Mouse (Mus musculus) midbrain, embryonic 16.5 days (tissue): Measurements from ENCODE around the gene Fubp1. TPM values are rescaled to one million over a fixed set of nuclear protein-coding genes. Genes with fewer than 3 reads are reported as not detected.

ENCODE experiments used
- ATAC-seq: fragments of 200-750 bp; cut with Nextera tagmentation; 2 replicates; pipeline ENCODE4 v1.8.0; 2017; ENCODE audit warnings: moderate TSS enrichment
- H3K27ac ChIP-seq: fragments of 300-500 bp; sonication (generic); 2 replicates; pipeline ENCODE4 v1.5.1; 2014; ENCODE audit warnings: mild to moderate bottlenecking, low read length, mixed read lengths
- H3K27me3 ChIP-seq: fragments of 300-500 bp; sonication (generic); 2 replicates; pipeline ENCODE4 v1.6.1; 2014; ENCODE audit warnings: low read depth, low read length, mixed read lengths; ENCODE audit not compliant: control insufficient read depth, insufficient read depth
- H3K36me3 ChIP-seq: fragments of 300-500 bp; sonication (generic); 2 replicates; pipeline ENCODE4 v1.6.1; 2014; ENCODE audit warnings: mild to moderate bottlenecking, low read length, moderate library complexity, mixed read lengths; ENCODE audit not compliant: control insufficient read depth, insufficient read depth
- H3K4me1 ChIP-seq: fragments of 300-500 bp; sonication (generic); 2 replicates; pipeline ENCODE4 v1.6.1; 2014; ENCODE audit warnings: mild to moderate bottlenecking, low read length, mixed read lengths; ENCODE audit not compliant: control insufficient read depth, insufficient read depth
- H3K4me2 ChIP-seq: fragments of 300-500 bp; sonication (generic); 2 replicates; pipeline ENCODE4 v1.6.1; 2014; ENCODE audit warnings: mild to moderate bottlenecking, low read length, mixed read lengths
- H3K4me3 ChIP-seq: fragments of 300-500 bp; sonication (generic); 2 replicates; pipeline ENCODE4 v1.5.1; 2014; ENCODE audit warnings: low read depth, mild to moderate bottlenecking, low read length, moderate library complexity, mixed read lengths
- H3K9ac ChIP-seq: fragments of 300-500 bp; sonication (generic); 2 replicates; pipeline ENCODE4 v1.6.1; 2014; ENCODE audit warnings: low read depth, low read length, mixed read lengths
- H3K9me3 ChIP-seq: fragments of 300-500 bp; sonication (generic); replicated peaks from 2 replicates; pipeline ENCODE4 v1.6.1; 2014; ENCODE audit warnings: mild to moderate bottlenecking, low read length, mixed read lengths; ENCODE audit not compliant: control insufficient read depth, poor library complexity, severe bottlenecking
- WGBS: fragments of 180-500 bp; shearing (Covaris S2); extraction: QIAGEN DNeasy Blood & Tissue Kit; methylation state at CpG from one replicate; pipeline ENCODE4 v1.1.7; 2014; 5-methylcytosine and 5-hydroxymethylcytosine counted together
- polyA plus RNA-seq: library from polyadenylated mRNA; unstranded; fragments of >200 nt; fragmentation: Nextera tagmentation; extraction: Ambion mirVana; gene quantifications from 2 replicates; pipeline ENCODE4 v1.2.1, GENCODE M21; 2015

Gene Fubp1
- polyA plus RNA-seq, 1 experiment from 2014 or later, result 191 TPM

- Histone ChIP-seq H3K9me3 (no peaks in the 10 kb centered on the region), H3K4me2 (peak overlapping the region; percentile 74), H3K9ac (peak overlapping the region; percentile 94), H3K4me1 (peaks cover 27% of the 10 kb centered on the region), H3K36me3 (peaks cover 3% of the 10 kb centered on the region; the same call in 1 of the 2 replicates), H3K27ac (peak overlapping the region; percentile 99), H3K4me3 (peak overlapping the region; percentile 79), H3K27me3 (no peaks in the 10 kb centered on the region)
- 0% methylated on average over 62 of the region's 68 CpGs for WGBS
- peak; percentile 73 for ATAC-seq
Measured at GRCm38 (mm10) chr3:152210728-152211391, 638 bp downstream of the Fubp1 start.

- H3K4me3 ChIP-seq, result peak overlapping the region; percentile 79
- peak overlapping the region; percentile 99; the same call in 1 of the 2 replicates for H3K27ac ChIP-seq
- H3K36me3 ChIP-seq, result peaks cover 5% of the 10 kb centered on the region; the same call in 1 of the 2 replicates
- no peaks in the 10 kb centered on the region for H3K27me3 ChIP-seq
- peaks cover 27% of the 10 kb centered on the region for H3K4me1 ChIP-seq
- peak overlapping the region; percentile 74 for H3K4me2 ChIP-seq
- H3K9me3 ChIP-seq, result no peaks in the 10 kb centered on the region
- no peak for ATAC-seq
- 31% methylated on average over 7 of the region's 7 CpGs for WGBS
- H3K9ac ChIP-seq, result peak overlapping the region; percentile 94
Measured at GRCm38 (mm10) chr3:152211731-152212279, 1.6 kb downstream of the Fubp1 start.

GRCm38 (mm10) chr3:152213416-152213815 lies 3.2 kb downstream of the Fubp1 start:
- Histone ChIP-seq H3K9ac (no peak overlapping the region), H3K4me1 (peaks cover 25% of the 10 kb centered on the region), H3K4me2 (peak overlapping the region; percentile 74), H3K4me3 (no peak overlapping the region; the same call in 1 of the 2 replicates), H3K9me3 (no peaks in the 10 kb centered on the region), H3K27me3 (no peaks in the 10 kb centered on the region), H3K27ac (no peak overlapping the region), H3K36me3 (peaks cover 10% of the 10 kb centered on the region)
- ATAC-seq, result no peak
- WGBS, result 44% methylated on average over 3 of the region's 3 CpGs

- H3K27me3 ChIP-seq, result no peaks in the 10 kb centered on the region
- ATAC-seq, result no peak
- H3K27ac ChIP-seq, result no peak overlapping the region
- no peaks in the 10 kb centered on the region for H3K9me3 ChIP-seq
- no peaks in the 10 kb centered on the region for H3K4me1 ChIP-seq
- no peak overlapping the region for H3K4me2 ChIP-seq
- H3K4me3 ChIP-seq, result no peak overlapping the region
- peaks cover 59% of the 10 kb centered on the region for H3K36me3 ChIP-seq
- H3K9ac ChIP-seq, result no peak overlapping the region
Measured at GRCm38 (mm10) chr3:152224918-152225317, 14.7 kb downstream of the Fubp1 start.

- WGBS, result 94% methylated on average over 7 of the region's 7 CpGs
- no peaks in the 10 kb centered on the region for H3K27me3 ChIP-seq
- H3K9ac ChIP-seq, result no peak overlapping the region
- H3K27ac ChIP-seq, result no peak overlapping the region
- peaks cover 54% of the 10 kb centered on the region for H3K36me3 ChIP-seq
- H3K4me2 ChIP-seq, result no peak overlapping the region
- H3K9me3 ChIP-seq, result no peaks in the 10 kb centered on the region
- H3K4me1 ChIP-seq, result no peaks in the 10 kb centered on the region
- no peak overlapping the region for H3K4me3 ChIP-seq
- no peak for ATAC-seq
Measured at GRCm38 (mm10) chr3:152225906-152226305, 15.7 kb downstream of the Fubp1 start.

GRCm38 (mm10) chr3:152228843-152229242 lies 18.6 kb downstream of the Fubp1 start:
- peaks cover 39% of the 10 kb centered on the region for H3K36me3 ChIP-seq
- ATAC-seq, result no peak

GRCm38 (mm10) chr3:152229271-152229670 lies 19.0 kb downstream of the Fubp1 start:
- no peak for ATAC-seq
- Histone ChIP-seq H3K36me3 (peaks cover 35% of the 10 kb centered on the region), H3K4me2 (no peak overlapping the region), H3K4me3 (no peak overlapping the region), H3K9ac (no peak overlapping the region), H3K27me3 (no peaks in the 10 kb centered on the region), H3K4me1 (no peaks in the 10 kb centered on the region), H3K27ac (no peak overlapping the region), H3K9me3 (no peaks in the 10 kb centered on the region)
- WGBS, result 94% methylated on average over 5 of the region's 5 CpGs

More at GRCm38 (mm10) chr3:152228843-152229242, 18.6 kb downstream of the Fubp1 start:
- Histone ChIP-seq H3K4me2 (no peak overlapping the region), H3K27me3 (no peaks in the 10 kb centered on the region), H3K4me3 (no peak overlapping the region), H3K4me1 (no peaks in the 10 kb centered on the region), H3K27ac (no peak overlapping the region), H3K9me3 (no peaks in the 10 kb centered on the region), H3K9ac (no peak overlapping the region)
- WGBS, result 98% methylated on average over 7 of the region's 7 CpGs

GRCm38 (mm10) chr3:152231333-152232100 lies 21.3 kb downstream of the Fubp1 start:
- Histone ChIP-seq H3K4me3 (no peak overlapping the region), H3K27me3 (no peaks in the 10 kb centered on the region), H3K4me2 (no peak overlapping the region), H3K9ac (no peak overlapping the region), H3K36me3 (peaks cover 21% of the 10 kb centered on the region), H3K4me1 (no peaks in the 10 kb centered on the region), H3K27ac (no peak overlapping the region), H3K9me3 (no peaks in the 10 kb centered on the region)
- WGBS, result 46% methylated on average over 6 of the region's 6 CpGs
- ATAC-seq, result no peak

- Histone ChIP-seq H3K27ac (no peak overlapping the region), H3K36me3 (peaks cover 15% of the 10 kb centered on the region), H3K4me1 (no peaks in the 10 kb centered on the region), H3K9me3 (no peaks in the 10 kb centered on the region), H3K9ac (no peak overlapping the region), H3K27me3 (no peaks in the 10 kb centered on the region), H3K4me2 (no peak overlapping the region), H3K4me3 (no peak overlapping the region)
- 98% methylated on average over 1 of the region's 1 CpGs for WGBS
- ATAC-seq, result no peak
Measured at GRCm38 (mm10) chr3:152235238-152235637, 25.0 kb downstream of the Fubp1 start.
